Mouse (Mus musculus) embryo, embryonic 10 days (tissue): ENCODE data around the gene Susd6.

Experiments
- DNase-seq: peaks from one replicate; pipeline ENCODE4 v3.0.0-alpha.2; 2015; ENCODE audit warnings: low spot score

Gene Susd6

DNA sequence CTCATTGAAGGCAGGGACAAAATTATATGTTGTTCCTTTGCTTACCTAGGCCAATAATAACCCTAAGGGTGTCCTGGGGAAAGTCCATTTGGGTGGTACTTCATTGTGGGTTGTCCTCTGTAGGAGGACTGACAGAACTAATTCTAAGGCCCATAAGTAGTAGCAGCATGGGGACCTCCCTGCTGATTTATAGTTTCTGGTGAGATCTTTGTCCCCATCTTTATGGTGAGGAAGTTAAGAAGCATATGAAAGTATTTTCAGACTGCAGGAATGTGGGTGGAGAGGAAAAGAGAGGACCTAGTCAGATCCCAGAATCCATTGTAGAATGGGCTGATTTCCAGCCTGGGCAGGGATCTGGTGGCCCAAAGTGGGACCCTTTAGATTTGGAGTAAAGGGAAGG lies 48.0 kb downstream of the Susd6 start:
- no peak for DNase-seq

DNA sequence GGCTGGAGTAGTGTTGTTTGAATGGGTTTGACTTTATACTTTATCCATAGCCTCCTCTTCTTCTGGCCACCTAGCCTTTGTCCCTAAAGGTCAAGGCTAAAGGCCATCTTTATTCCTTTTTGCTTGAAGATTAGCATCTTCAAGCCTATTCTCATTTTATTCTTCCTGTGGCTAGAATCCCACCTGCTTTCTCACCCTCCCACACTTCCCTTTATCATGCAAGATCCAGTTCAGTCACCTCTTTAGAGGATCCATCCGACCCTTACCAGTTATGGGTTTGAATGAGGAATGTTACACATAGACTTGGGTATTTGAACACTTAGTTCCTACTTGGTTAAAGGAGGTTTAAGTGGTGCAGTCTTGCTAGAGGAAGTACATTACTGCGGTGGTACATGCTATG lies 48.5 kb downstream of the Susd6 start:
- no peak for DNase-seq

DNA sequence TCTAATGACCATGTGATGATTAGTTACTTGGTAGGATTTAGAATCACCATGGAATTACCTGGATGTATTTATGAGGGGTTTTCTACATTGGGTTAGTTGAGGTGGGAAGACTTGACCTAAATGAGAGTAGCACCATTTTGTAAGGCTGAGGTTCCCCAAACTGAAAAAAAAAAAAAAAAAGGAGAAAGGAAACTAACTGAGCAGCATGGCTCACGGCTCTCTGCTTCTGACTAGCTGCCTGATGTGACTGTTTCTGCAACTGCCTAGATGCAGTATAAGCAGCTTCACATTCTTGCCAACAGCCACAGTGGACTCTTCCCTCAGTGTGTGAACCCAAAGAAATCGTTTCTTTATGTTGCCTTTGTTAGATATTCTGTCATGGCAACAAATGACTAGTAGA lies 49.3 kb downstream of the Susd6 start:
- DNase-seq = no peak

DNA sequence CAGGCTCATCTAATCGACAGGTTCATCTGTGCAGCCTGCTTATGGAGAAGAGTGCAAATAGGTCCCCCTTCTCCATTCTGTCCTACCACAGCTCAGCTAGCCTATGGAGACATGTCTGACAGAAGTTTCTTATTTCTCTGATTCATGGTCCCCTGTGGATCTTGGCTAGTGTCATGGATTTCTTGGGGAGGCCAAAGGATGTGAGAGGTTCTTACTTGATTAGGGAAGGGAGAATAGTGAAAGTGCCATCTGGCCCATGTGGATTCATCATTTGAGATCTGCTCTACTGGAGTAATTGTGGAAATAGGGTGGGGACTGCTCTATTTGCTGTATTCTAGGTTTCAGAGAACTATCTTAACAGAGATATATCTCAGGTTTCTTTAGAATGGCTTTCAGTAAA lies 51.3 kb downstream of the Susd6 start:
- no peak for DNase-seq

DNA sequence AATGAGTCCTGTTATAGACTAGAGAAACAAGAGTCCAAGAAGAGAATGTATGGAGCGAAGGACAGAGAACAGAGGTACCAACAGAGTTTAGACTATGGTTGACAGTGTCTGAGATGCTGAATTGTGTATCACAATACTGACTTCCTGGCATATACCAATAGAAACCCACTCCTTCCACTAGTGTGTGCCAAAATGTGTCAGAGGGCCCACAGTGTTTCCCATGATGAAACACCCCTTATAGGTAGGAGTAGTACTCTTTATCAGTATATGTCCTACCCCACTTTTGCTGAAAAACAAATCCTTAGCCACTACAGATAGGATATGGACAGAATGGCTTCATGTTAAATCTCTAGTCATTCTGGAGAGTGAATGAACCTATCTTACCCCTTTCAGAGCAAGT lies 52.3 kb downstream of the Susd6 start:
- DNase-seq = no peak

DNA sequence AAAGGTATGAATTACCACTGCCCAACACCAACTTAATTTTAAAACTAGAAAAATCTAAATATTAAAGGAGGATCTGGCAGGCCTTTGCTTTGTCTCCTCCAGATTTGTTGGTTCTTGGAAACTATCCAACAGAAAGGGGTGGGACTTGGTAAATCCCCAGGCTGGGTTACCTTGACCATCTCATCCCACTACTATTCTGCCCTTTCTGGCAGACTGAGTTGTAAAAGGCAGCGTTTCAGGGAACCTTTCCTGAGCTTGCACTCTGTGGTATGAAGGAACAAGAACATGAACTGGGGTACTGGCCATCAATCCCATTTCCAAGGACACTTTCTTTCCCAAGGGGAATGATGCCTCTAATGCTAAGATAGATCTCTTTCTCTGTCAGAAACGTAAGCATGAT lies 52.9 kb downstream of the Susd6 start:
- DNase-seq = no peak

DNA sequence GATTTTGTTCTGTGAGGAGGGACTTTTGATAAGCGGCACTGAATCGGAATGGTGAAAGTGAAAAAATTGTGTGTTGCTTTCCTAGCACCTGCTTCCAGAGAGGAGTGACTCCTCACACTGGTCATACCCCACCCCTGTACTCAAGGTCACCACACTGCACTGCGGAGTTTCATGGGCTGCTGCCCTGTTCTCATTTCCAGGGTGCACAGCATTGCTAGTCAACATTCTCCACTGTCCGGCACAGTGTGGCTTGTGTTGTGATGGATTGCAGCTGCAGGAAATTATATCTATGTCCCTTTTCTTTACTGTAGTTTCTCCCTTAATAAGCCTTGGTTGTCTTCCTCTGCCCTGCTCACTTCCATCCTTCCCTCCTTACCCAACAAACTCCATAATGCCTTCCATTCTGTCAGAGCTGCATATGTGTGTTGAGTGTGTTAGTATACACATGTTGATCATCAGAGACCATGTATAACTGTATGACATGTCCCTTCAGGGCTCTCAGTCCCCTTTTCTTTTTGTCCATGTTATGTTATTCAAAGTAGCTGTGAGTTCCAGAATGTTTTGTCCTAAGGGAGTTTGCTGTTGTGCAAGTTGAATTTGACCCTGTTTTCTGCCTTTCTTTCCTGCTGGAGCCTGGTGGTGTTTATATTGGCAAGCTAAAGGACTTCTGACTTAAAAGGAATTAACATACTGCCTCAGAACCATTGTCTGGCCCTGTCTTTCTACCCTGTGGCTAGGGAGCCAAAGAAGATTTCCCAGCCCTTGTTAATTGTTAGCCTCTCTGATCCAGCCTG lies 53.5 kb downstream of the Susd6 start:
- no peak for DNase-seq

DNA sequence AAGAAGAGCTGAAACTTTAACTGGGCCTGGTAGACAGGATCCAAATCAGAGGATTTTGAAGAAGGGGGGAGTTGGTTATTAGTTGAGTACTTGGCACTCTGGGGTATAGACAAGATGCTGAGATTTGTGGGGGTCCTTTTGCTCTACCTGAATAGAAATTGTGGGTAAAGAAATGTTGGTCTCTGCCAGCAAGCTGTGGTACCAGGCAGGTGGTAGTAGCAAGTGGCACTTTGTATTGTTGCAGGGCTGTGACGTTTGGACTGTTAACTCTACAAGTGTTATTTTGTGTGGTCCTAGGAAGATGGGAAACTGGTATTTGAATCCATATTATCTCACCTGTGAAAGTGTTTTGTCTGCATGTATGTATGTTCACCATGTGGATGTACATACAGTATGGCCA lies 55.6 kb downstream of the Susd6 start:
- no peak for DNase-seq

DNA sequence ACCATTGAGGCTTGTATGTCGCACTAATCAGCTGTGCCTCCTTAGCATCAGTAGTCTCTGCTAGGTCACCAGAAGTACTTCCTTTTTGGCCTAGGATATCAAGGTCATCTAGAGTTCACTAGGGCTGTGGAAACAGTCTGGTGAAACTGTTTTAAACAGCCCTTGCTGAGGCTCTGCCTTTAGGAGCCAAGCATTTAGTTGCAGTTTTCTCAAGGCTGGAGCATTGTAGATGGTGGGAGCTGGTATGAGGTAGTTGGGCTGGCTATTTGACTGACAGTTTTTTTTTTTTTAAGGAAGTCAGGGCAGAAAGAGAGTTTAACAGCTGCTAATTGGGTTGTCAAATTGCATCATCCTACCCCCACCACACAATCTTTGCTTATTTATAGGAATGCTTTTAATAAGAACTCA lies 56.6 kb downstream of the Susd6 start:
- peak; percentile 14 for DNase-seq

DNA sequence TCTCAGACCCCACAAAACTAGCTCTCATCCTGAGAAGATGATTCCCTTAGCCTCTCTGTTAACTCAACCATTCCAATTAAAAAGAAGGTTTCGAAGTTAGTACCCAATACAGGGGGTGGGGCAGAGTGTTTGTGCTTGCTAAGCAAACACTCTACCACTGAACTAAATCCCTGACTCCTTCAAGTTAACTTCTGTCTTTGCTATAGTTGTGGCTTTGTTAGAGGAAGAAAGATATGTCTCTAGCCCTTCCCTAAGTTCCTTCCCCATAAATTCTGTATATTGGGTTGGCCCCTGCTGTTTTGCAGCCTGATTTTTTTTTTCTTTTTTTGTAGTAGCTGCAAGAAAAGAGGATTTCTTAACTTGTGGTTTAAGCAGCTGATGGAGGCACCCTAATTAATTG lies 61.7 kb downstream of the Susd6 start:
- DNase-seq = no peak

DNA sequence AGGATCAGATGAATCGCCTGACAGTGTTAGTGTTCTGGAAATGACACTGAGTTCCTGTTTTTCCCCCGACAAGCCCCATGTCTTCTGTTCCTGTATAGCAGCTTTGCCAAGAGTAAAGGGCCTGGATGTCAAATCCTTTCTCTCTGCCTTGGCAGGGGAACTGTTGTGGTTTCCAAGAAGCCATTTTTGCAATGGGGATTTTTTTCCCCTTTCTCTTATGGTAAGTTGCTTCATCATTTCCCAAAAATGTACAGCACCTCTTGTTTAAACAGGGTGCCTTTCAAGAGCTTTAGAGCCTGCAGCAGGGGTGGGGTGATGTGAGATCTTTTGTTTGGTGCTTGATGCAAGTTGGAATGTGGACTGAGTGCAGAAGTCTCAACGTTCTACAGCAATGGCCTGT lies 63.4 kb downstream of the Susd6 start:
- DNase-seq = no peak

DNA sequence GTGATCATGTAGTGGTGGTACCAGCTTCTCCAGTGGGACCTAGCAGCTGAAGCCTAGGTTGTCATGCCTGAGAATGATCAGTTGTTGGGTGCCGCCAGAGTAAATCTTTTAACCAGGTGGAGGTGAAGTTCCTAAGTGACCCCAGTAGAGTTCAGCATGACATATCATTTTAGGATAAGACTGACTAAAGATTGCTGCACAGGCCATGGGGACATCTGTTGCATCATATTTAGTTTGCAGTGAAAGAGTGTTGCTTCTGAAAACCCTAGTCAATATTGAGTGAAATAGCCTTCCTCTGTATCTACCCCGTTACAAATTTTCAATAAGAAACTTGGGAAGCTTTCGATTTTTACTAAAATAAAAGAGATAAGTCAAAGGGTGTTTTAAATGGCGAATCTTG lies 64.4 kb downstream of the Susd6 start:
- no peak for DNase-seq

DNA sequence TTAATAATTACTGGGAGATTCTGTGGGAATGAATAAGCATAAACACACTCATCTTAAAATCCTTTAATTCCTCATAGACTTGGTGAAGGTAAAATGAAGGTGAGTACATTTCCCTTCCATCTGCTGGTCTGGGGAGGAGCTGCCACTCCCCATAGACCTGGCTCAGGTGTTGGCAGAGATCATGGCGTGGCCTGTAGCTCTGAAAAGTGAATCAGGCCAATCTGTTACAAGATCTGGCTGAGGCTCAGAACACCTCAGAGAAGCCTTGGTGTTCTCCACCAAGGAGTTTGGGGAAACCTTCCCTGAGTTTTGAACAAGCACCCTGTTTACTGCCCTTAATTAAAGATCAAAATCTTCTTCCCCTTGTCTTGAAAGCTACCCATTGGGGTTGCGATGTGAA lies 64.8 kb downstream of the Susd6 start:
- DNase-seq = no peak

DNA sequence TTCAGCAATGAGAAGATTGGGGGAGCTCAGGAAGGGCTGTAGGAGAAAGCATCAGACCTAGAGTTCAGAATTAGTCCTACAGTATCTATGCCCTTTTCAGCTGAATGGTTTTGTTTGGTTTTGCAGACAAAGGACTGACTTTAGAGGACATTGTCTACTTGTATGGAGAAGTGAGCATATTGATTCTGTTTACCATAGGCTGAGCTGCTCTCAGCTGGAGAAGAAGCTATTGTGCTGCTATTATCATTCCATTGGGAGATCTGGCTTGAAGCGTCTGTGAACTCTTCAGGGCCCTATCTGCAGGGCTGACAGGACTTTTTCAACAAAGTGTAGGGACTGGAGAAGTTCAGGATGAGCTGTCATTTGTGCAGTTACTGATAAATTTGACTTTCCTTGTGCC lies 65.3 kb downstream of the Susd6 start:
- no peak for DNase-seq

DNA sequence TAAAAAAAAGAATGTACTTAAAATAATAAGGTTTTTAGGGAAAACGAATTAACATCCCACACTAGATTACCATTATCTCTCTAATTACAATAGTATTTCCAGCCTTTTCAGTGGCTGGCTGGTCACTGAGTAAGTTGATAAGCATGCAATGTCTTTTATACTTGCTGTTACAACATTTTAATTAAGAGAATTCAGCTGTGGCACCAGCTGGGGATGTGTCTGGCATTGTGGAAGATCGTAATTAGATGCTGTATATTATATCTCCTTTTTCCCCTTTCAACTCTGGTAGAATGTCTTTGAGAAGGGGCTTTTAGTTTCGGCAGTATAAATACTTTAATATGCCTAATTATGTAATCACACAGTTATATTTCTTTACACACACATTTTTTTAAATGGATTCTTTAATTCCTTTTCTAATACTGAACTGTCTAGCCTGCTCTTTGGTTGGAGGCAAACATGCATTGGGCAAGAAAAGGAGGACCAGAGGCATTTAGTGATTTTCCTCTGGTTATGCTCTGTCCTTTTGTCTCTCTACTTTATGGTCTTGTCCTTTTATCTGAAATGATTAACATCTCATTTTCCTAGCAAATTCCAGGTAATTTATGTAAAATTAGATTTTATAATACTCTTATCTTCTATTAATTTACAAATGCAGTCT lies 67.5 kb downstream of the Susd6 start:
- DNase-seq = no peak

DNA sequence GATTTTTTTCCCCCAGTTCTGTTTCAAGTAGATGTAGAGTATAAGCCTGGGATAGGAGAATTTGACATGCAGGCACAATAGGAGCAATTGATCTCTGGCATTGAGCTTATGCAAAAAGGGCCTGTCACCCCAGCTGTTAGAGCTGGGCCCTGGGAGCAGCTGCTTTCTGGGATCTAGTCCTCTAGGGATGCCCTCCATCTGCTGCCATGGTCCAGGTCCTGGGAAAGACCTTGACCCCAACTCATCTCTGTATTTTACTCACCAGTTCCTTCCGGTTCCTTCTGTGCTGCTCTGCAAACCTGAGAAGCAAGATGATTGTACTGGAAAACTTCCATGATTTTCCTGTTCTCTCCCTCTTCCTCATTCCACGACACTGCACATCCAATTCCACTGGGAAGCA lies 68.0 kb downstream of the Susd6 start:
- peak; percentile 41 for DNase-seq

DNA sequence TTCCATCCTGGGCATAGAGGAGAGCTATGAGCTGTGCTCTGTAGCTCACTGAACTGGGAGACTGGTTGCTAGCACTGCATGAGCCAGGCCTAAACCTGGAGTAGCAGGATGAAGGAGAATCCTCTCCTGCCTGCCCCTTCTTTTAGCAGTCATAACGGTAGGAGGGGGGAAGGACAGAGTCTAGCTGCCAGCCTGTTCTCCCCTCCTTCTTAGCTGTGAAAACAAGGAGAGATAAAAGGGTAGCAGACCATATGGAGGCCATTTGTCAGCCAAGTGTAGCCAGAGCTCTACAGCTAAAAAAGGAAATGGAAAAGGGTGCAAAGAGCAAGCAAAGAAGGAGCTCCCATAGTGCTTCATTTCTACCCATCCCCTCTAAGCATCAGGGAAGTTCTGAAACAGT lies 71.6 kb downstream of the Susd6 start:
- DNase-seq = peak; percentile 38

DNA sequence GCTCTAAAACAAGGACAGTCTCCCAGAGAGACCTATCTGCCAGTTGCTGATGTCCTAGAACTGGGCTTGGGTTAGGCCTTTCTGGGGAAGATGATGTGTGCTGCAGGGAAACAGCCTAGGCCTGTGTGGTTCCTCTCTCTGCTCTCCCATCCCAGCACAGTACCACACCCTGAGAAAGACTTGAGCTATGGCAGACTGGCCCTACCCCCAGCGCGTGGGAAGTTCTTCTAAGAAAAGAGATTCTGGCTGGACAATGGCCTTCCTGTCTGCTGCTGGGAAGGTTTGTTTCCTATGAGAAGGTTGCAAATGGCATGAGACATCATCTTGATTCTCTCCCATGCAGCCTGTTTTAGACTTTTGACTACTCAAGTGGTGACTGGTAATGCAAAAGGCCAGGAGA lies 73.1 kb downstream of the Susd6 start:
- DNase-seq = no peak

DNA sequence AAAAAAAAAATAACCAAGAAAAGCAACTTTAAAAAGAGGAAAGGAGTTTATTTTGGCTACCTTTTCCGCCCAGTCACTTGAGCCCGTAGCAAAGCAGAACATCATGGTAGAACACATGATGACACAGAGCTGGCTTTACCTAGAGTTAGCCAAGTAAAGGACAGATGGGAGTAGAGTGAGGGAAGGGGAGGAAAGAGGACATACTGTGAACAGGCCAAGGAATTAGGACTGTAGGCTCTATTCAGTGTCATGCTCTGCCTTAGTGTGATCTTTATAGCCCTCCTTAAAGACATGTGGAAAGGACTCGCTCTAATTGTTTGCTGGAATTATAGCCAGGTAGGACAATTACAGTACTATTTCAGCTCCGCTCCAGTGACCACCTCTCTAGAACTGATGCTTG lies 74.9 kb downstream of the Susd6 start:
- no peak for DNase-seq

DNA sequence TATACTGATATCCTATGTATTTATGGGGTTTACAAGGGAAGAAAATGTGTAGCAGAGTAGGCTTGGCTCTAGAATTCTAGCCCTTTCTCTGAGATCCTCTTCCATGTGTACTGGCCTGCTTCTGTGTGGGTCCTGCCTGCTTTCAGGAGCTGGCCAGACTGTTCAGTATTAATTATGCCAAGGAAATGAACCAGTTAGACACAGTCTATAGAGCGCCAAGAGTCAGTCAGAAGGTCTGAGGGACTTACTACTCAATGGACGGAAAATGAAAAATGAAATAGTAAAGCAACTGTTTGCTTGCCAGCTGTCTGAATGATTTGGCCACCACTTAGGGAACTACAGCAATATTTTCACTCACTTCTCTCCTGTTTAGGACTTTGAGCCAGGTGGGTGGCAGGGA lies 75.7 kb downstream of the Susd6 start:
- DNase-seq = no peak

DNA sequence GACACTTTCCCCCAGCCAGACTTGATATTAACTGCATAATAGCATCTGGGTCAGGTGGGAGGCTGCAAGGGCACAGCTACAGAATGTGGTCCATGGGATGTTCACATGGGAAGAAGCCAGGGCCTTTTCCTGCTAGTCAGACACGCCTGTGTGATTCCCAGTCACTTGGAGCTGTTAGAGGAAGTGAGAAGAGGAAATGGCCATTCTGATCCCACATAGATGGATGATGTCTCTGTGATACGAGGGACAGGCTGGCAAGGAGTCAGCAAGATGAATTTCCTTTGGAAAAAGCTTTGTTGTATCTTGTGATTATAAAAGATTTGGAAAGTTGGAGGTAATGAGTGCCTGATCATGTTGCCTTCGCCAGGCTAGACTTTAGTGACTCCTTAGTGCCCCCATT lies 76.8 kb downstream of the Susd6 start:
- no peak for DNase-seq

DNA sequence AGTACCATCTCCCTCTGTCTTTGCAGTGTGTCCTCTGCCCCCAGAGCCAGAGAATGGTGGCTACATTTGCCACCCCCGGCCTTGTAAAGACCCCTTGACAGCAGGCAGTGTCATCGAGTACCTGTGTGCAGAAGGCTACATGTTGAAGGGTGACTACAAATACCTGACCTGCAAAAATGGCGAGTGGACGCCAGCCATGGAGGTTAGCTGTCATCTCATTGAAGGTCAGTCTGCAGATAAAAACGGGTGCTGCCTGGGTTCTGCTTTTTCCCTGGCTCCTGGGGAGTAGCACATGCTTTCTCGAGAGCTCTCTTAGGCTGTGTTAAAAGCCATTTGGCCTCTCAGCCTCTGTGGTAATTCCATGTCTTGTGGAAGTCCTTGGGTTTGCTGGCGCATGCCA lies 78.1 kb downstream of the Susd6 start:
- DNase-seq = no peak

DNA sequence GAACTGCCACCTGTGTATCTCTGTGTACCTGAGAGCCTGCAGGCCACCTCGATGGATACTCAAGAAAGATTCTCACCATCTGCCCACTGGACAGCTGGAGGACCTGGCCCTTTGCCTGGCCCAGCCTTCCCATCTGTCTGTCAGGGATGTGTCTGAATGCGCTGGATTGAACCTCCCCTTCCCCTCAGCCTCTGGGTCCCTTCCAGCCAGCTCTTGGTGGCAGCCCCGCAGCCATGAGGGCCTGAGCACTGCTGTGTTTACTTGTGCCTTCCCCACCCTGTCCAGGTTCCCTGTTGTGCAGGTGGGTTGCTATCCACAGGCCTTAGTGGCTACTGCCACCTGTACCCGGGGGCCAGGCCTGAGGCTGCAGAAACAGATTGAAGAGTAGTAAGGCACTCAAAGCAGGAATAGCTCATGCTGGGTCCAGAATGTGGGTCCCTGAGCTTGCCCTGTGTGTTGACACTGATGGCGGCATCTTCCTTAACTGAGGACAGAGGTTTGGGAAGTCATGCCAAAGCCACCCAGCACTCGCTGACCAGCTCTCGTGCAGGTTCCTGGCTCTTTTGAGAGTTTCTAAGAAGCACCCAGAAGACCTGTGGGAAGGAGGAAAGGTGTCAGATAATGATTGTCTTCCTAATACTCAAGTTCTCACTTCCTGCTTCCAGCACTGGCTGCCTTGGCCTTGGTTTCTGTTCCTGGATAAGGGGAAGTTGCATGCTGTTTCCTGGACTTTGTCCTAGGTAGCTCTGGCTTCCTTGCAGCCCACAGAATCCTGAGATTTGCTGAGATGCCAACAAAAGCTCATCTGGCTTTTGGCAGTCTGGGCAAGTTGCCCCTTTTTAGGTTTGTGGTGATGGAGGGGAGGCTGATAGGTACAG lies 87.1 kb downstream of the Susd6 start:
- DNase-seq = no peak
